Mouse (Mus musculus) testis, adult 2 months (tissue): ENCODE measurements around the gene Cars2.

Experiments
- CTCF ChIP-seq: fragments of 200-500 bp; IDR thresholded peaks from 2 replicates; pipeline ENCODE4 v1.5.1; 2012; ENCODE audit warnings: low read depth, mild to moderate bottlenecking, inconsistent platforms, low read length, moderate library complexity; ENCODE audit not compliant: control insufficient read depth, insufficient read depth, insufficient replicate concordance
- POLR2A ChIP-seq: fragments of 200-500 bp; IDR thresholded peaks from 2 replicates; pipeline ENCODE4 v1.6.1; 2012; ENCODE audit warnings: low read depth, mild to moderate bottlenecking, inconsistent platforms, low read length, moderate library complexity; ENCODE audit not compliant: control insufficient read depth

GRCm38 (mm10) chr8:11569260-11570097 is 18.9 kb upstream of the Cars2 start:
- TF ChIP-seq CTCF (no peak), POLR2A (no peak)
